Mouse (Mus musculus) CD4-positive, CD25-positive, alpha-beta regulatory T cell (primary cell): ENCODE results near the gene Dcst2. TPM values are rescaled to one million over a fixed set of nuclear protein-coding genes. Genes with fewer than 3 reads are reported as not detected.

Experiments
- polyA plus RNA-seq: library from polyadenylated mRNA; unstranded; fragments of 100-300 nt; shearing (Covaris generic); gene quantifications from one replicate; pipeline ENCODE4 v1.2.1, GENCODE M21; 2017

Dcst2 gene
- polyA plus RNA-seq: 0.36 TPM

DNA sequence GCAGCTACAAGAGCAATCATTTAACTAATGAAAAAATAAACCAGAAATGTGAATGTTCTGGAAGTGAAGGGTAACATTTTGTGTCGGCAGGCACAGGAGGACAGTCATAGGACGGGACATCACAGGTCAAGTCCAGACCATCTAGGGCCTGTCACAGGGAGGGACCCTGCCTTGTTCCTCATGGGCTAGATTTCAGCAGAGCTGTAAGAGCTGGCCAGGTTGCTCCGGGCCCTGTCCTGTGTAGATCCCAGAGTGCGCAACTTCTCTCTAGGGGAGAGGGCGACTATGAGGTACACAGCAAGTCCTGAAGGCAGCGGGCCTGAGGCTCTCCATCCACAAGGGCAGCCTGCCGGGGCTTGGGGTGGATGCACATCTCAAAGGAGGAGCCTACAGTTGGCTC is at the start of gene Dcst2:
Gene Dcst2, plus strand, starts transcription at position 301 of the 400 bp plus-strand sequence.

DNA sequence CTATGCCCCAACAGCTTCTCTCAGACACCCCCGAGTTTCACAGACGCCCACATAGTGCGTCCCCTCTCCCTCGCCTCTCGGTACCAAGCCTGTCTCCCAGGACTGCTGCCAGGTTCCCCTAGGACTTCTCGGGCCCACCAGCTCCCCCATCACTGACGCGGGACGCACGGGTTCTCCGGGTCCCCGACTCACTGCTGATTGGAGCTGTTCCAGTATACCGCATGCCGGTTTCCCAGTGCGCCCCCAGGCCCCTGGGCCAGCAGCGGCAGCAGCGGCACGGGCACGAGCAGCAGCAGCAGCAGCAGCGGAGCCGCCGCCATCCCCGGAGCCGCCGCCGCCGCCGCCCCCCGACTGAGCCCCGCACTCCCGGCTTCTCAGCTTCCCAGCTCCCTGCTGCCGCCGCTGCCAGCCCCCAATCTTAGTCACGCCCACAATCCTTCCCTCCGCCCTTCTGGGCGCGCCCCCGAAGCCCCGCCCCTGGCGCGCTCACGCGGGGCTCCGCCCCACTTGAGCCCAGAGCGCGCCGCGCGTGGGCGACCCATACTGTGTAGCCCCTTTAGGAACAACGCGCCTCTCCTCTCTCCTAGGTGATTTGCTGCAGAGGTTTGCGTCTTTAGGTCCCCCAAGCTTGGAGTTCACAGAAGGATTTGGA is 39.1 kb upstream of the Dcst2 start, which contains the start of gene Efna3:
Gene Efna3, minus strand, starts transcription at position 452 of the 652 bp plus-strand sequence.

DNA sequence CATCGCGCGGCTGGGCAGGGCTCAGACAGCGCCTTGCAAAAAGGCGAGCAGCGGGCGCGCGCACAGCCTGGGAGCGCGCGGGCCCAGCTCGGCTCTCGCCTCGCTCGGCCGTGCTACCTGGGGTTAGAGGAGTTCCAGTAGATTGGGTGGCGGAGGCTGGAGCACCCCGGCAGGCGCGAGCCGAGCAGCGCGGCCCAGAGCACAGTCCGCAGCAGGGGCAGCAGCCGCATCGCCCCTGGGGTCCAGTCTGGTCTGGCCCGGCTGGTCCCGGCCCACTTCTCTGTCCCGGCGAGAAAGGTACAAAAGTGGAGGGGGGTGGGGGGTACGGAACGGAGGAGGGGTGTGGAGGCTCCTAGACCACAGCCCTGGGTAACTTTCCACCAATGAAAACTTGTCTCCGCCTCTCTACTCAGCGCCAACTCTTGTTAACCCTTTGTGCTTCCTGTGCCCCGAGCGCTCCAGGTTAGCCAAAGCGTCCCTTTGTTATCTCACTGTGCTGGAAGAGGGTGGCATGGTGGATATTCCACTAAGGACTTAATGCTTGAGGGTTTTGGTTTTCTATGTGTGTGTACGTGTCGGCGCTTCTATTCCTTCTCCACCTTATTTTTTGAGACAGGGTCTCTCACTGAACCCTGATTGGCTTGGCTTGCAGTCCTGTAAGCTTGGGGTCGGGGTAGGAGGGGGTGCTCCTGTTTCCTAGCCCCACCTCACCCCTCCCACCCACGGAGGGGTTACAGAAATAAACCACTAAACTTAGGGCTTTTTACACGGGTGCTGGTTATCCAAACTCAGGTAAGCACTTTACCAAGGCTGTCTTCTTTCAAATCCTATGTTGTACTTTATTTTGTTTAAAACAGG is 23.8 kb upstream of the Dcst2 start, which contains the start of gene Efna4:
Gene Efna4, minus strand, starts transcription at position 308 of the 858 bp plus-strand sequence.

DNA sequence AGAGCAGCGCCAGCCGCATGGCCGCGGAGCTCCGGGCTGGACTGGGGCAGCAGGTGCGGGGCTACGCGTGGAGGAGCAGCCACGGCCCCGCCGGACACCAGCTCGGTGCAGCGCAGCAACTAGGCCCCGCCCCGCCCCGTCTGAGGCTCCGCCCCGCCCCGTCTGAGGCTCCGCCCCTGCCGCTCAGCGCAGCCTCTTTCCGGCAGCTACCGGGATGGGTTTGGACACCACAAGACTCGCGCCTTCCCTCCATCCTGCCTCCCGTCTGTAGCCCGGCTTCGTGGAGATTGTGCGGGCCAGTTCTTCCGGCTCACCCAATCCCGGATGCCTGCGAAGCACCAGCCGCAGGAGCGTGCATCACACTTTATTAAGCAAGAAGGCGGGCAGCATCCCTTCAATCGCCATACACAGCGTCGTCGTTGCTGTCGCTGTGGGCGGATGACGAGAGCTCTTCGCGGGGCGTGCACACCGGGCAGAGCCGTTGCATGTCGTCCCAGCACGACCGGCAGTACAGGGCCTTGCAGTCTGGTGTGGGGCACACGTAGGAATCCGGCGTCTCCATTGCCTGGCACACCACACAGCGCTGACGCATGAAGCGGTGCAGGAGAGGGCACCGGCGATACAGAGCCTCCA is 11.8 kb upstream of the Dcst2 start, which contains the start of gene Adam15:
Gene Adam15, minus strand, starts transcription at position 128 of the 633 bp plus-strand sequence.

DNA sequence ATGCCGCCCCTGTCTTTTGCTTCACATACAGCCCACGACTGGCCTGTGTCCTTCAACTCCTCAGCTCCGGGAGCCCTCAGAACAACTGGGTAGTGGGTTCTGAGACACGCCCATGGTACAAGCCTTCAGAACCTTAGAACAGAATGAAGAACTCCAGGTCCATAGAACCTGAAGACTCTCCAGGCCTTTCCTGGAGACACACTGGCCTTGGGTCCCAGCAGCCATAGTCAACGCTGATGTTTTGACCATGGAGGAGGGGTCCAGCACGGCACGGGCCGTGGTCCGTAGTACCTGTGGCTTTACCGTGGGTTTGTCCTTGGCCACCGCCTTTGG is 3.3 kb downstream of the Dcst2 start, which contains the start of gene Dcst1:
Gene Dcst1, minus strand, starts transcription at position 101 of the 333 bp plus-strand sequence.

DNA sequence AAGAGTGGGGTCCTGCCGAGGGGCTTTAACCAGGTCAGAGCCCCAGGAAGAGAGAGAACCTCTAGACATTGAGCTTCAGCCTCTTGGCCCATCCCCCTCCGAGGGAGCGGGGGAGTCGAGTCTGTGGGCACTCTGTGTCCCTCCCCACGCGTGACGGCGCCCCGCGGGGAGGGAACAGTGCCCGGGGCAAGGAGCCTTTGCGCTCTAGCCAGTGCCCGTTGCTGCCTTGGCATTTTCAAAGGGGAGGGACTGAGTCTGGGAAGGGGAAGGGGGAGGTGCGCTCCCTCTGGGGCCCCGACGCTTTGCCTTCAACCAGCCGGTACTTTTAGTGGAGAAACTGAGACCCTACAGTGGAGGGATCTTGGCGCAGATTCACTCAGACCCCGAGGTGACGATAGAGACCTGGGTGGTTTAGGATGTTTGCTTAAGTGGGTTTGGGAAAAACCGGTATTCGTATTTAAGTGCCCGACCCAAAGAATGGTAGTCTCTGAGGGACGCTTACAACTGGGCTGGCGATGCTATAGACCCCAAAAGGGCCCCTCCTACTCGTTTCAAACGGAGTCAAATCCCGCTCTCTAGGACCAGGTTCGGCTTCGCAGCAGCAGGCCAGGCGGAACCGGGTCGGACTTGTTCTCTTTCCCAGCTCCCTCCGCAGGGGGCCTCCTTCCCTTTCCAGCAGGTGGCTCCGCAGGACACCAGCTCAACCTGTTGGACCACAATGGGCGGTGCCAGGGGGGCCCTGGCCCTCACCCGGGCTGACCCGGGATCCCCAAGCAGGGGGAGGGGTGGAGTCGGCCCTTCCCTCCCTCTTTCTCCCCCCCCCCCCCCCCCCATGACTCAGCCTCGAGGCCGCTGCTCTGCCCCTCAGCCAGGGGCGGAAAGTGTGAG is 32.5 kb downstream of the Dcst2 start, which contains the start of gene Zbtb7b:
Gene Zbtb7b, minus strand, starts transcription at position 771 of the 888 bp plus-strand sequence.

DNA sequence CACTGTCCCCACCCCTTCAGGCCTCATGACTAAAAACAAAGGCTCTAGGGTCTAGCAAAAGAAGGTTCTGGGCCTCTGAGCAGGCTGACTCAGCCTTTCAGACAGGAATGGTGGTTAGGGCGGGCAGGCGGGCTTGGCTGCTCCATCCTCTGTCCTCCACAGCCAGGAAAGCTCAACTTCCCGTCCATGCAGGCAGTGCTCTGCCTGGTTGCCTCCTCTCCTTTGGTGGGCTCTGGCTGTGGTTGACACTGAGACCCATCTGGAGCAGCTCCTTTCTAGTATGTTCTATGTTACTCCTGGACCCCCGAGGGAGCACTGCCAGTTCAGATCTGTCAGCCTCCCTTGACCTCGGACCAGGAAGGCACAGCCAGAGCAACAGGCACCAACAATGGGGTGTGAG is 40.9 kb downstream of the Dcst2 start, which contains the start of gene Lenep:
Gene Lenep, minus strand, starts transcription at position 101 of the 400 bp plus-strand sequence.

DNA sequence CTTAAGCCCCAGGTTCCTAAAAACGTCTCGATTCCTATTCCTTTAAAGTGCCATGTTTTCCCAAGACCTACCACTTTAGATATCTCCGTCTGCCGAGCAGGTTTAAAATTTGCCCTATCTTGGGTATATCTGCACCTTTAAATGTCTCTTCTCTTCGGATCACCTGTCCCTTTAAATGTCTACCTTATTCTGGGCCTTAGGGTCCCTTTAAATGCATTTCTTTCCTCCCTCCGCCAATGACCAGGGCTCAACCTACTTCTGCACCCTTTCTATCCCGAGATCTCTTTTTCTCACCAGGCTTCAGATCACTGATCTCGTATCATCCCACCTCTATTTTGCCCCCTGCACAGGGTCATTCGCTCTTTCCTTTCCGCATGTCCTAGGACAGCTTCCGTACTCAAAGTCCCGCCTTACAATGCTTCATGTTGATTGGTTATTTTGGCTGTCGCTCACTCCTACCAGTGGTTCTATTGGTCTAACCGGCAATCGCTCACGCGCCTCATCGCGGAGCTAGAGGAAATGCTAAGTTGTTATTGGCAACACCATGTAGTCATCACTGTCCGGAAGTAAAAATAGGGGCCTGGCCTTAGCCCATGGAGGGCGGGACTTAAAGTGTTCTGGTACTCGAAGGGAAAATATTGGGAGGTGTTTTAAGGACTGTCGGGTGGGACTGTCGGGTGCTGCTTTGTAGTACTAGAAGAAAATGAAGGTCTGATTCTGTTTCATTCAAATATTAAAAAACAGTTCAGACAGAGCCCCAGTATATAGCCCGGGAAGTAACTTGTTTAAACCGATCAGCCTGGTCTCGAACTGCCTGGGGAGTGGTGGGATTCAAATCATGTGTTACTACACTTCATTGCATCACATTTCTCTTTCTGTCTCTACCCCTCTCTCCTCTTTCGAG is 50.0 kb downstream of the Dcst2 start, which contains the start of gene Flad1:
Gene Flad1, minus strand, starts transcription at position 381 of the 904 bp plus-strand sequence.

DNA sequence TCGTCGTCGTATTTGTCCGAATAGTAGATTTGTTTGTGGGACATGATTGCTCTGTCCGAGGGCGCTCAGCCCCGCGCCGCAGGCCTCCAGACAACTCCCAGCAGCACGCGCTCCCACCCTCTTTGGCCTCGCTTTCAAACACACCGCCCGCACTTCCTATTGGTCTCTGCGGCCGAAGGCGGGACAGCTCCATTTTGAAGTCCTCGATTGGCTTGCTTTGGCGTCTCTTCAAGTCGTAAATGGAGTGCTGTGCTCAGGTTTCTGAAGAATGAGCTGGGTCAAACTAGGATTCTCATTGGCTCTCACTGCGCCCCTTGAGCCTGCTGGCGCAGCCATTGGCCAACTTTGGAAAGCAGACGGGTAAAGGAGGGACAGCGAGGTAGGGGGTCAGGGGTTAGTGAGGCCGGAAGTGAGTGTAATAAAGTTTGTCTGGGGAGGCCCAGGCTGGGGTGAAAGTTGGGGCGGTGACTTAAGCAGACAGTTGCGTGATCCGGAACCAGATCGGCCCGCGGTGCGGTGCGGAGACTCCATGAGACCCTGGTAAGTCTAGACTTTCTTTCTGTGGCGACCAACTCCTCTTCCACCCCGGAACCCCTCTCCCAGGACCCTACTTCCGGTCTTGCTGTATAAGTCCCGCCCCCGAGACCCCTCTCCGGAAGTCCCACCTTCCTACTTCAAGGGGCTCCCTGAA is 56.5 kb downstream of the Dcst2 start, which contains the start of the genes Cks1b and Shc1:
Gene Cks1b, minus strand, starts transcription at position 214 of the 691 bp plus-strand sequence.
Gene Shc1, plus strand, starts transcription at position 274 of the 691 bp plus-strand sequence.

Other genes starting within 250 kb of the Dcst2 start
- gene Pklr, start 225.8 kb upstream of the Dcst2 start, polyA plus RNA-seq: not detected
- 2.4 TPM for gene Hcn3, start 201.8 kb upstream of the Dcst2 start, polyA plus RNA-seq
- 111 TPM for gene Clk2, start 197.2 kb upstream of the Dcst2 start, polyA plus RNA-seq
- 268 TPM for gene Scamp3, start 184.5 kb upstream of the Dcst2 start, polyA plus RNA-seq
- 236 TPM for gene Fam189b, start 178.8 kb upstream of the Dcst2 start, polyA plus RNA-seq
- 119 TPM for gene Gba, start 159.0 kb upstream of the Dcst2 start, polyA plus RNA-seq
- 2.0 TPM for gene Thbs3, start 146.8 kb upstream of the Dcst2 start, polyA plus RNA-seq
- gene Mtx1, start 134.9 kb upstream of the Dcst2 start, polyA plus RNA-seq: 132 TPM
- gene Muc1, start 132.9 kb upstream of the Dcst2 start, polyA plus RNA-seq: 1.1 TPM
- gene Krtcap2, start 116.0 kb upstream of the Dcst2 start, polyA plus RNA-seq: 217 TPM
- gene Trim46, start 115.7 kb upstream of the Dcst2 start, polyA plus RNA-seq: 3.1 TPM
- gene Dpm3, start 102.6 kb upstream of the Dcst2 start, polyA plus RNA-seq: 98.5 TPM
- 270 TPM for gene Slc50a1, start 91.4 kb upstream of the Dcst2 start, polyA plus RNA-seq
- gene Efna1, start 80.8 kb upstream of the Dcst2 start, polyA plus RNA-seq: not detected
- gene Efna3, start 39.0 kb upstream of the Dcst2 start, polyA plus RNA-seq: not detected
- gene Efna4, start 23.9 kb upstream of the Dcst2 start, polyA plus RNA-seq: 0.55 TPM
- 18.3 TPM for gene Adam15, start 12.0 kb upstream of the Dcst2 start, polyA plus RNA-seq
- gene Dcst1, start 3.3 kb downstream of the Dcst2 start, polyA plus RNA-seq: 0.45 TPM
- gene Zbtb7b, start 32.8 kb downstream of the Dcst2 start, polyA plus RNA-seq: 53.9 TPM
- gene Lenep, start 40.8 kb downstream of the Dcst2 start, polyA plus RNA-seq: not detected
- 54.2 TPM for gene Flad1, start 49.9 kb downstream of the Dcst2 start, polyA plus RNA-seq
- gene Cks1b, start 56.4 kb downstream of the Dcst2 start, polyA plus RNA-seq: 20.0 TPM
- 76.8 TPM for gene Shc1, start 56.5 kb downstream of the Dcst2 start, polyA plus RNA-seq
- gene Pygo2, start 68.2 kb downstream of the Dcst2 start, polyA plus RNA-seq: 69.6 TPM
- gene Pbxip1, start 74.7 kb downstream of the Dcst2 start, polyA plus RNA-seq: 110 TPM
- 16.8 TPM for gene Pmvk, start 92.6 kb downstream of the Dcst2 start, polyA plus RNA-seq
- not detected for gene Kcnn3, start 158.2 kb downstream of the Dcst2 start, polyA plus RNA-seq